Mouse (Mus musculus): Measurements from ENCODE around the gene Nmt2. TPM values are rescaled to one million over a fixed set of nuclear protein-coding genes. Genes with fewer than 3 reads are reported as not detected.

The Nmt2 gene
- polyA plus RNA-seq, 1 experiment = 20.6 TPM

- Histone ChIP-seq H3K4me1 (ENCODE audit: control insufficient read depth, insufficient read depth, low read length) (peaks cover 13% of the 10 kb centered on the region), H3K27ac (ENCODE audit: insufficient read depth, low read depth, low read length) (peak overlapping the region; percentile 77), H3K4me3 (ENCODE audit: insufficient read depth, low read length) (peak overlapping the region; percentile 64)
- TF ChIP-seq CTCF (IDR thresholded peaks at IDR 0.05; ENCODE audit: low read depth, low read length) = no peak
- TF ChIP-seq POLR2A (IDR thresholded peaks at IDR 0.05; ENCODE audit: borderline replicate concordance, low read depth, low read length) = no peak
These were observed 978 bp upstream of the Nmt2 start for GRCm38 (mm10) chr2:3282866-3283601.

- H3K27ac ChIP-seq (ENCODE audit: insufficient read depth, low read depth, low read length) = peak overlapping the region; percentile 66
- H3K4me1 ChIP-seq (ENCODE audit: control insufficient read depth, insufficient read depth, low read length) = peaks cover 15% of the 10 kb centered on the region
- TF ChIP-seq CTCF (IDR thresholded peaks at IDR 0.05; ENCODE audit: low read depth, low read length) (no peak; the same call in 1 of the 2 replicates), POLR2A (IDR thresholded peaks at IDR 0.05; ENCODE audit: borderline replicate concordance, low read depth, low read length) (no peak)
- peak overlapping the region; percentile 99 for H3K4me3 ChIP-seq (ENCODE audit: insufficient read depth, low read length)
These were observed 615 bp downstream of the Nmt2 start for GRCm38 (mm10) chr2:3284473-3285180.

GRCm38 (mm10) chr2:3285181-3285530 is 1.1 kb downstream of the Nmt2 start:
- peak overlapping the region; percentile 15 for H3K27ac ChIP-seq (ENCODE audit: insufficient read depth, low read depth, low read length)
- H3K4me3 ChIP-seq (ENCODE audit: insufficient read depth, low read length) = peak overlapping the region; percentile 99
- no peak for TF ChIP-seq POLR2A (IDR thresholded peaks at IDR 0.05; ENCODE audit: borderline replicate concordance, low read depth, low read length)
- TF ChIP-seq CTCF (IDR thresholded peaks at IDR 0.05; ENCODE audit: low read depth, low read length) = no peak
- H3K4me1 ChIP-seq (ENCODE audit: control insufficient read depth, insufficient read depth, low read length) = peaks cover 15% of the 10 kb centered on the region

- no peak for TF ChIP-seq CTCF (IDR thresholded peaks at IDR 0.05; ENCODE audit: low read depth, low read length)
- TF ChIP-seq POLR2A (IDR thresholded peaks at IDR 0.05; ENCODE audit: borderline replicate concordance, low read depth, low read length) = no peak
- H3K4me1 ChIP-seq (ENCODE audit: control insufficient read depth, insufficient read depth, low read length) = peaks cover 16% of the 10 kb centered on the region
- H3K4me3 ChIP-seq (ENCODE audit: insufficient read depth, low read length) = no peak overlapping the region
- H3K27ac ChIP-seq (ENCODE audit: insufficient read depth, low read depth, low read length) = no peak overlapping the region
These were observed 1.7 kb downstream of the Nmt2 start for GRCm38 (mm10) chr2:3285709-3286108.

- peaks cover 17% of the 10 kb centered on the region for H3K4me1 ChIP-seq (ENCODE audit: control insufficient read depth, insufficient read depth, low read length)
- no peak overlapping the region for H3K4me3 ChIP-seq (ENCODE audit: insufficient read depth, low read length)
- no peak for TF ChIP-seq CTCF (IDR thresholded peaks at IDR 0.05; ENCODE audit: low read depth, low read length)
- TF ChIP-seq POLR2A (IDR thresholded peaks at IDR 0.05; ENCODE audit: borderline replicate concordance, low read depth, low read length) = no peak
- no peak overlapping the region for H3K27ac ChIP-seq (ENCODE audit: insufficient read depth, low read depth, low read length)
These were observed 2.2 kb downstream of the Nmt2 start for GRCm38 (mm10) chr2:3286243-3286642.

- no peak for TF ChIP-seq CTCF (IDR thresholded peaks at IDR 0.05; ENCODE audit: low read depth, low read length)
- TF ChIP-seq POLR2A (IDR thresholded peaks at IDR 0.05; ENCODE audit: borderline replicate concordance, low read depth, low read length) = no peak
- Histone ChIP-seq H3K4me1 (ENCODE audit: control insufficient read depth, insufficient read depth, low read length) (peaks cover 12% of the 10 kb centered on the region), H3K4me3 (ENCODE audit: insufficient read depth, low read length) (no peak overlapping the region), H3K27ac (ENCODE audit: insufficient read depth, low read depth, low read length) (no peak overlapping the region)
These were observed 5.6 kb downstream of the Nmt2 start for GRCm38 (mm10) chr2:3289581-3289980.

- H3K4me1 ChIP-seq (ENCODE audit: control insufficient read depth, insufficient read depth, low read length) = peaks cover 7% of the 10 kb centered on the region
- H3K4me3 ChIP-seq (ENCODE audit: insufficient read depth, low read length) = no peak overlapping the region
- no peak overlapping the region for H3K27ac ChIP-seq (ENCODE audit: insufficient read depth, low read depth, low read length)
- TF ChIP-seq POLR2A (IDR thresholded peaks at IDR 0.05; ENCODE audit: borderline replicate concordance, low read depth, low read length) (no peak), CTCF (IDR thresholded peaks at IDR 0.05; ENCODE audit: low read depth, low read length) (no peak)
These were observed 8.2 kb downstream of the Nmt2 start for GRCm38 (mm10) chr2:3292170-3292569.

- peaks cover 3% of the 10 kb centered on the region for H3K4me1 ChIP-seq (ENCODE audit: control insufficient read depth, insufficient read depth, low read length)
- H3K27ac ChIP-seq (ENCODE audit: insufficient read depth, low read depth, low read length) = no peak overlapping the region
- no peak for TF ChIP-seq POLR2A (IDR thresholded peaks at IDR 0.05; ENCODE audit: borderline replicate concordance, low read depth, low read length)
- no peak for TF ChIP-seq CTCF (IDR thresholded peaks at IDR 0.05; ENCODE audit: low read depth, low read length)
- H3K4me3 ChIP-seq (ENCODE audit: insufficient read depth, low read length) = no peak overlapping the region
These were observed 11.8 kb downstream of the Nmt2 start for GRCm38 (mm10) chr2:3295826-3296225.

GRCm38 (mm10) chr2:3305426-3306025 is 21.5 kb downstream of the Nmt2 start:
- Histone ChIP-seq H3K4me1 (ENCODE audit: control insufficient read depth, insufficient read depth, low read length) (peaks cover 6% of the 10 kb centered on the region), H3K4me3 (ENCODE audit: insufficient read depth, low read length) (no peak overlapping the region), H3K27ac (ENCODE audit: insufficient read depth, low read depth, low read length) (no peak overlapping the region)
- no peak for TF ChIP-seq POLR2A (IDR thresholded peaks at IDR 0.05; ENCODE audit: borderline replicate concordance, low read depth, low read length)
- no peak for TF ChIP-seq CTCF (IDR thresholded peaks at IDR 0.05; ENCODE audit: low read depth, low read length)

- TF ChIP-seq POLR2A (IDR thresholded peaks at IDR 0.05; ENCODE audit: borderline replicate concordance, low read depth, low read length) (no peak), CTCF (IDR thresholded peaks at IDR 0.05; ENCODE audit: low read depth, low read length) (no peak)
- Histone ChIP-seq H3K27ac (ENCODE audit: insufficient read depth, low read depth, low read length) (peak overlapping the region; percentile 32), H3K4me3 (ENCODE audit: insufficient read depth, low read length) (no peak overlapping the region), H3K4me1 (ENCODE audit: control insufficient read depth, insufficient read depth, low read length) (peaks cover 14% of the 10 kb centered on the region)
These were observed 39.1 kb downstream of the Nmt2 start for GRCm38 (mm10) chr2:3323132-3323531.
